Mouse (Mus musculus) kidney, adult 2 months (tissue): ENCODE measurements at regions not wholly inside any gene's neighbourhood (a gene's known extent, or its start where the extent isn't known, plus 50 kb on each side); places are given as distances from the start of the nearest gene placed in this dataset.
A peak's percentile ranks its signal among the peaks of the same experiment; 100 is the strongest.

ENCODE experiments used
- DNase-seq: peaks from one replicate; pipeline ENCODE4 v3.0.0; 2021
- H3K27ac ChIP-seq: fragments of 200-500 bp; 2 replicates; pipeline ENCODE4 v1.5.1; 2012; ENCODE audit warnings: low read depth, low read length, control low read depth, inconsistent platforms; ENCODE audit not compliant: insufficient read depth
- H3K27me3 ChIP-seq: fragments of 200-500 bp; replicated peaks from 2 replicates; pipeline ENCODE4 v1.6.1; 2012; ENCODE audit warnings: mild to moderate bottlenecking, moderate library complexity, low read length, inconsistent platforms; ENCODE audit not compliant: control insufficient read depth, insufficient read depth
- H3K36me3 ChIP-seq: fragments of 200-500 bp; 2 replicates; pipeline ENCODE4 v1.6.1; 2012; ENCODE audit warnings: mild to moderate bottlenecking, moderate library complexity, low read length, inconsistent platforms; ENCODE audit not compliant: control insufficient read depth, insufficient read depth
- H3K4me1 ChIP-seq: fragments of 200-500 bp; 2 replicates; pipeline ENCODE4 v1.6.1; 2011; ENCODE audit warnings: low read length; ENCODE audit not compliant: control insufficient read depth, insufficient read depth
- H3K4me3 ChIP-seq: fragments of 200-500 bp; 2 replicates; pipeline ENCODE4 v1.5.1; 2011; ENCODE audit warnings: mild to moderate bottlenecking, low read depth, low read length, control low read depth; ENCODE audit not compliant: insufficient read depth
- CTCF ChIP-seq: fragments of 200-500 bp; conservative IDR thresholded peaks from 2 replicates; pipeline ENCODE4 v1.5.1; 2011; ENCODE audit warnings: low read depth, mild to moderate bottlenecking, control low read depth, low read length, moderate library complexity, mixed read lengths; ENCODE audit not compliant: insufficient read depth, insufficient read length
- POLR2A ChIP-seq: fragments of 200-500 bp; IDR thresholded peaks from one replicate; pipeline ENCODE4 v1.6.1; 2011; ENCODE audit warnings: low read depth, low read length, control low read depth
- WGBS: fragments of 180-500 bp; shearing (Covaris S2); methylation state at CpG from one replicate; pipeline ENCODE4 v1.1.7; 2018; 5-methylcytosine and 5-hydroxymethylcytosine counted together

- no peaks in the 10 kb centered on the region for H3K27me3 ChIP-seq
- TF ChIP-seq POLR2A (no peak), CTCF (no peak)
- H3K27ac ChIP-seq: no peak overlapping the region
- no peaks in the 10 kb centered on the region for H3K36me3 ChIP-seq
- DNase-seq: no peak
- WGBS: 83% methylated on average over 4 of the region's 4 CpGs
- no peak overlapping the region for H3K4me3 ChIP-seq
- H3K4me1 ChIP-seq: no peaks in the 10 kb centered on the region
Observed at GRCm38 (mm10) chr3:36349073-36349472, 126.6 kb downstream of the Anxa5 start.

GRCm38 (mm10) chr3:36340889-36341533, 118.9 kb upstream of the Qrfpr start:
- TF ChIP-seq CTCF (no peak), POLR2A (no peak)
- WGBS: 32% methylated on average over 6 of the region's 6 CpGs
- DNase-seq: peak; percentile 43
- Histone ChIP-seq H3K27me3 (no peaks in the 10 kb centered on the region; the same call in 1 of the 2 replicates), H3K4me3 (no peak overlapping the region), H3K27ac (no peak overlapping the region), H3K4me1 (peaks cover 4% of the 10 kb centered on the region; the same call in 1 of the 2 replicates), H3K36me3 (no peaks in the 10 kb centered on the region)

- H3K27me3 ChIP-seq: no peaks in the 10 kb centered on the region; the same call in 1 of the 2 replicates
- WGBS: 93% methylated on average over 5 of the region's 5 CpGs
- TF ChIP-seq POLR2A (no peak), CTCF (no peak)
Observed at GRCm38 (mm10) chr3:36339656-36340055, 117.5 kb upstream of the Qrfpr start.

GRCm38 (mm10) chr3:36334279-36334678, 112.2 kb upstream of the Qrfpr start:
- WGBS: 71% methylated on average over 5 of the region's 5 CpGs

More at GRCm38 (mm10) chr3:36339656-36340055, 117.5 kb upstream of the Qrfpr start:
- Histone ChIP-seq H3K27ac (no peak overlapping the region), H3K4me1 (peaks cover 4% of the 10 kb centered on the region; the same call in 1 of the 2 replicates), H3K36me3 (no peaks in the 10 kb centered on the region), H3K4me3 (no peak overlapping the region)
- no peak for DNase-seq

GRCm38 (mm10) chr3:36332016-36332415, 109.9 kb upstream of the Qrfpr start:
- Histone ChIP-seq H3K27me3 (no peaks in the 10 kb centered on the region), H3K4me1 (no peaks in the 10 kb centered on the region; the same call in 1 of the 2 replicates), H3K27ac (no peak overlapping the region), H3K36me3 (no peaks in the 10 kb centered on the region), H3K4me3 (no peak overlapping the region)
- no peak for DNase-seq
- 88% methylated on average over 6 of the region's 6 CpGs for WGBS
- no peak for TF ChIP-seq POLR2A
- TF ChIP-seq CTCF: no peak

More at GRCm38 (mm10) chr3:36334279-36334678, 112.2 kb upstream of the Qrfpr start:
- Histone ChIP-seq H3K27ac (peak overlapping the region; percentile 64; the same call in 1 of the 2 replicates), H3K4me1 (no peaks in the 10 kb centered on the region; the same call in 1 of the 2 replicates), H3K4me3 (no peak overlapping the region), H3K27me3 (no peaks in the 10 kb centered on the region; the same call in 1 of the 2 replicates), H3K36me3 (no peaks in the 10 kb centered on the region)
- peak; percentile 1 for DNase-seq
- TF ChIP-seq POLR2A (no peak), CTCF (no peak)

GRCm38 (mm10) chr3:36330656-36331055, 108.5 kb upstream of the Qrfpr start:
- no peaks in the 10 kb centered on the region; the same call in 1 of the 2 replicates for H3K4me1 ChIP-seq
- H3K4me3 ChIP-seq: no peak overlapping the region
- H3K36me3 ChIP-seq: no peaks in the 10 kb centered on the region
- peak; percentile 42 for DNase-seq
- WGBS: 36% methylated on average over 9 of the region's 9 CpGs
- TF ChIP-seq POLR2A (no peak), CTCF (peak; percentile 81)
- H3K27ac ChIP-seq: no peak overlapping the region
- no peaks in the 10 kb centered on the region for H3K27me3 ChIP-seq

GRCm38 (mm10) chr3:36329631-36330030, 107.5 kb upstream of the Qrfpr start:
- no peak overlapping the region for H3K27ac ChIP-seq
- no peak for DNase-seq
- H3K27me3 ChIP-seq: no peaks in the 10 kb centered on the region
- H3K4me3 ChIP-seq: no peak overlapping the region
- TF ChIP-seq POLR2A (no peak), CTCF (no peak)
- no peaks in the 10 kb centered on the region for H3K36me3 ChIP-seq
- H3K4me1 ChIP-seq: no peaks in the 10 kb centered on the region; the same call in 1 of the 2 replicates
- WGBS: 81% methylated on average over 7 of the region's 7 CpGs
